Mouse (Mus musculus): Measurements from ENCODE around the gene Tcp10a. TPM values are rescaled to one million over a fixed set of nuclear protein-coding genes. Genes with fewer than 3 reads are reported as not detected.
"Not testable (repeated sequence)": the region's sequence is repeated elsewhere in the genome, so short reads cannot be mapped to it uniquely, and the experiment has no call there.

Gene Tcp10a
- not detected in 2 replicates for total RNA-seq (2017)

DNA sequence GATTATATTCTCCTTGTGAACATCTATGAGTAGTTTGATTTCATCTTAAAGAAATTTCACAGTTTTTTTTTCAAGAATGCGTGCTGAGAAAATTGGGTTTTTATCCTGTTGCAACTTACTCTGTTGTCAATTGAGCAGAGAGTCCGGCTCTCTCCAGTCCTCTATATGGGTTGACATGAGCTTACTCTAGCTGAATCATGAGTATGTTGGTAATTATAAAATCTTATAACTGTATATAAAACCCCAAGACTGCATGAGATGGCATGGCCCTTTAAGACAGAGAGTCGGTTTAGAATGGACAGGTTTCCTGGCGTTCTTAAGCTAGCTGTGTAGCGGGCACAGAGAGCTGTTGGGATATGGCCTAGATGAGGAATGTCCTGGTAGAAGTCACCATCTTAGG, at the start of gene Tcp10a:
Gene Tcp10a, plus strand, starts transcription at position 301 of the 400 bp plus-strand sequence.
- not testable (repeated sequence) for ATAC-seq (ENCODE audit: extremely low read depth, insufficient number of reproducible peaks, low FRiP score, poor library complexity, severe bottlenecking)

DNA sequence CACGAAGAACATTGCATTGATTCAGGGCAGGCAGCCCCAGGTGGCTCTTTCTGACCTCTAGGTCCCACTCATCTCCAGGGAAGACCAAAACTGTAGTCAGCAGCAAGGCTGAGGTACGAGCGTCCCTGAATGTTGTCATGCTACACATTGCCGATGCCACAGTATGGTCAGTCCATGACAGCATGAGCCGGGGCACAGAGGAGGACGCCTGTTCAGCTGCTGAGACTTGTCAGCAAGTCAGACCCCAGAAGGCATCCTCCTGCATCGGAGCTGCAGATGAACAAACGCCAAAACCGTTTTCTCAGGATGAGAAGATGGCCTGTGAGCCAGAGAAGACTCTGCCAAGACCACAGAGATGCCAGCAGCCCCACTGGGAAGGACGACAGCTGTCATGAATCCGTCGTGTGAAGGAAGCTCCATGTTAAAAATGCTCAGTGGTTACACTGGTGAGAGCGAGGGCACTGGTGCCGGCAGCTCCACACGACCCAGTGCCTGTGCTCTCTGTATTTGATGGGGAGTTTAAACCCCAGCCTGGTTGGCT, 45.7 kb upstream of the Tcp10a start:
- no peak for ATAC-seq (ENCODE audit: extremely low read depth, insufficient number of reproducible peaks, low FRiP score, poor library complexity, severe bottlenecking)

- no peak for ATAC-seq (ENCODE audit: extremely low read depth, insufficient number of reproducible peaks, low FRiP score, poor library complexity, severe bottlenecking)
Measured at GRCm38 (mm10) chr17:7279251-7279650, 45.2 kb upstream of the Tcp10a start.

- ATAC-seq (ENCODE audit: extremely low read depth, insufficient number of reproducible peaks, low FRiP score, poor library complexity, severe bottlenecking): no peak
Measured at GRCm38 (mm10) chr17:7284297-7284910, 40.0 kb upstream of the Tcp10a start.

- ATAC-seq (ENCODE audit: extremely low read depth, insufficient number of reproducible peaks, low FRiP score, poor library complexity, severe bottlenecking): no peak
Measured at GRCm38 (mm10) chr17:7285292-7285691, 39.2 kb upstream of the Tcp10a start.

- ATAC-seq (ENCODE audit: extremely low read depth, insufficient number of reproducible peaks, low FRiP score, poor library complexity, severe bottlenecking): no peak
Measured at GRCm38 (mm10) chr17:7286422-7287050, 37.9 kb upstream of the Tcp10a start.

DNA sequence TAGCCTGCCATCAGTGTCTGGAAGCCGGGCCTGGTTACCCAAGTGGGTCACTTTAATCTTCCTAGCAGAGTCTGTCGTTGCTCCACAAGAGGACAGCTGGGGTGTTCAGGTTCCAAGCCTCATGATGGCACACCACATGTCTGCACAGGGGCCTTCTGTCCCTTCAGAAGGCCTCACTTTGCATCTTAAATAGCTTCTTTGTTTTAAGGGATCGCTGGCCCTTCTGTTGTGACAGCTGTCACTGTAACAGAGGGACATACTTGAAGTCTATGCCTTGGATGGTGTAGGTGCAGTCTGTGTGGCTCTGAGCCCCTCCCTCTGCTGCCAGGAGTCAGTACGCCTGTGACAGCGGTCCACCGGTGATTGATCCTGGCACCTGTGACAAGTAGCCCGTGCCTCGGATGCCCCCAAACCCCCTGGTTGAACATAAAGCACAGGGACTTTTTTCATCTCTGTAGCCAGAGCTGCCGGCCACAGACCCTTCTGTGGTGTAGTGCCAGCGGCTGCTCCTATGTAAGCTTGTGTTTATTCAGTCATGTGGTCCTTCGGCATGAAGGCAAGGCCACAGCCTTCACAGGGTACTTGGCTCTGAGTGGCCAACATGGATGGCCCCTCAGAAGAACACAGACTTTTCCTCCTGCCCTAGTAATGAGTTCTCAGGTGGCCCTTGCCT, 32.3 kb upstream of the Tcp10a start:
- no peak for ATAC-seq (ENCODE audit: extremely low read depth, insufficient number of reproducible peaks, low FRiP score, poor library complexity, severe bottlenecking)

- ATAC-seq (ENCODE audit: extremely low read depth, insufficient number of reproducible peaks, low FRiP score, poor library complexity, severe bottlenecking): peak; percentile 58
Measured at GRCm38 (mm10) chr17:7306278-7307196, 17.9 kb upstream of the Tcp10a start.

DNA sequence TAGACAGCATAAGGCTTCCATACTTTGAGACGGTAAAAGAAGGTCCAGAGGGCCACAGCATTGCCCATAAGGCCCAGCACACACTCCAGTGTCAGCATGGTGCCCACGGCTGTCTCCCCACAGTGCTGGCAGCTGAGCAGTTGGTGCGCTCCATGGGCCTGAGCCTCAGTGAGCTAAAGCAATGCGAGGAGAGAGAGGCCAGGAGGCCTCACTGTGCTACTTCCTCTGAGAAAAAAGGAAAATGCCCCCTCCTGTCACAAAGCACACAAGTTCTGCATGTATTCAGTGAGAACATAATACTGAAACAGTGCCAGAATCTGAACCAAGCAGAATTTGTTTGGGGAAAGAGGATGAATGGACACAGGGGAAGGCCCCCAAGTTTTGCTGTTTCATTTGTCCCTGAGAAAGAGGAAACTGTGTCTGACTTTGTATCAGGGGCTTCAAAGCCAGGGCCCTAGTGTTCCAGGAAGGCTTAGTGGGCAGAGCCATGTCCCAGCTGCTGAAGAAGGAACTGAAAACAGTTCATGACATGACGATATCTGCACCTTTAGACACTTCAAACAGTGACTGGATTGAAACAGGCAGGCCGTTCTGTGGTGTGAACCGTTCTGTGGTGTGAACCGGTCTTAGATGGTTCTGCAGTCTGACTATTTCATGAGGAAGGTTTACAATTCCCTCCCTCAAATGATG, 8.6 kb upstream of the Tcp10a start:
- ATAC-seq (ENCODE audit: extremely low read depth, insufficient number of reproducible peaks, low FRiP score, poor library complexity, severe bottlenecking): not testable (repeated sequence)

- ATAC-seq (ENCODE audit: extremely low read depth, insufficient number of reproducible peaks, low FRiP score, poor library complexity, severe bottlenecking): not testable (repeated sequence)
Measured at GRCm38 (mm10) chr17:7319789-7320188, 4.7 kb upstream of the Tcp10a start.

GRCm38 (mm10) chr17:7326415-7326814, 2.0 kb downstream of the Tcp10a start:
- ATAC-seq (ENCODE audit: extremely low read depth, insufficient number of reproducible peaks, low FRiP score, poor library complexity, severe bottlenecking): not testable (repeated sequence)

- ATAC-seq (ENCODE audit: extremely low read depth, insufficient number of reproducible peaks, low FRiP score, poor library complexity, severe bottlenecking): not testable (repeated sequence)
Measured at GRCm38 (mm10) chr17:7332745-7333144, 8.3 kb downstream of the Tcp10a start.

GRCm38 (mm10) chr17:7337381-7337780, 12.9 kb downstream of the Tcp10a start:
- ATAC-seq (ENCODE audit: extremely low read depth, insufficient number of reproducible peaks, low FRiP score, poor library complexity, severe bottlenecking): 0 out of 2 replicates have a peak, but pooled peaks have one; percentile 18

- ATAC-seq (ENCODE audit: extremely low read depth, insufficient number of reproducible peaks, low FRiP score, poor library complexity, severe bottlenecking): not testable (repeated sequence)
Measured at GRCm38 (mm10) chr17:7348765-7349164, 24.3 kb downstream of the Tcp10a start.

- not testable (repeated sequence) for ATAC-seq (ENCODE audit: extremely low read depth, insufficient number of reproducible peaks, low FRiP score, poor library complexity, severe bottlenecking)
Measured at GRCm38 (mm10) chr17:7352596-7352995, 28.1 kb downstream of the Tcp10a start, which contains the start of gene Ttll2. Gene Ttll2 (minus strand): TSS chr17:7352696.

DNA sequence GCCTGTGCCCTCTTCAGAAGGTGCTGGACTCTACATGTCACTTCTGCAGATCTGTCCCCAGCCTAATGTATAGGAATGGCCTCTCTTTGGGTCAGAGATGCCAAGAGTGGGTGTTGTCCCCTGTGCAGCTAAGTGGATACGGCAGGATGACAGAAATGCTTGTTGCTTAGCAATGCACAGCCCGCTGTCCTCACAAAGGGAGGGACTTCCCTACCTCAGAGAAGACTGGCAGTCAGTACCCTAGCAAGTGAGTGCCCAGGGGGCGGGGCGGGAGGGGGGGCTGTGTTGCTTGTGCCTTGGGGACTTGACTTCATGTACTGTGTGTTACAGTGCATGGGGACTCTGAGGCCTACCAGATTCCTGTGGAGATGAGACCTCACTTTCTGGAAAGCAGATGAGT, 35.4 kb downstream of the Tcp10a start:
- not testable (repeated sequence) for ATAC-seq (ENCODE audit: extremely low read depth, insufficient number of reproducible peaks, low FRiP score, poor library complexity, severe bottlenecking)

- not testable (repeated sequence) for ATAC-seq (ENCODE audit: extremely low read depth, insufficient number of reproducible peaks, low FRiP score, poor library complexity, severe bottlenecking)
Measured at GRCm38 (mm10) chr17:7360749-7361465, 36.5 kb downstream of the Tcp10a start.

- ATAC-seq (ENCODE audit: extremely low read depth, insufficient number of reproducible peaks, low FRiP score, poor library complexity, severe bottlenecking): not testable (repeated sequence)
Measured at GRCm38 (mm10) chr17:7365615-7366014, 41.2 kb downstream of the Tcp10a start.

Data from neutrophil, adult 5-6 weeks (primary cell).